Mouse (Mus musculus) hindbrain, postnatal 0 days (tissue): ENCODE results near the gene D630003M21Rik. TPM values are rescaled to one million over a fixed set of nuclear protein-coding genes. Genes with fewer than 3 reads are reported as not detected.

ENCODE experiments used
- ATAC-seq: fragments of 200-750 bp; cut with Nextera tagmentation; 2 replicates; pipeline ENCODE4 v1.8.0; 2017; ENCODE audit warnings: mild to moderate bottlenecking, moderate TSS enrichment, moderate library complexity
- DNase-seq: peaks from one replicate; pipeline ENCODE4 v3.0.0-alpha.2; 2015; ENCODE audit warnings: low spot score
- H3K27ac ChIP-seq: fragments of 300-500 bp; sonication (generic); 2 replicates; pipeline ENCODE4 v1.5.1; 2014; ENCODE audit warnings: mild to moderate bottlenecking
- H3K27me3 ChIP-seq: fragments of 300-500 bp; sonication (generic); 2 replicates; pipeline ENCODE4 v1.6.1; 2014; ENCODE audit warnings: low read length, mixed read lengths; ENCODE audit not compliant: insufficient read depth
- H3K36me3 ChIP-seq: fragments of 300-500 bp; sonication (generic); 2 replicates; pipeline ENCODE4 v1.6.1; 2014; ENCODE audit warnings: low read length, mixed read lengths; ENCODE audit not compliant: insufficient read depth
- H3K4me1 ChIP-seq: fragments of 300-500 bp; sonication (generic); 2 replicates; pipeline ENCODE4 v1.6.1; 2014; ENCODE audit warnings: antibody characterized with exemption, low read length, mixed read lengths; ENCODE audit not compliant: insufficient read depth
- H3K4me2 ChIP-seq: fragments of 300-500 bp; sonication (generic); 2 replicates; pipeline ENCODE4 v1.6.1; 2014; ENCODE audit warnings: low read depth, mild to moderate bottlenecking, low read length, moderate library complexity, mixed read lengths
- H3K4me3 ChIP-seq: fragments of 300-500 bp; sonication (generic); 2 replicates; pipeline ENCODE4 v1.5.1; 2014; ENCODE audit warnings: low read length
- H3K9ac ChIP-seq: fragments of 300-500 bp; sonication (generic); replicated peaks from 2 replicates; pipeline ENCODE4 v1.6.1; 2014; ENCODE audit warnings: mild to moderate bottlenecking, low read length, moderate library complexity, mixed read lengths
- H3K9me3 ChIP-seq: fragments of 300-500 bp; sonication (generic); 2 replicates; pipeline ENCODE4 v1.6.1; 2016; ENCODE audit warnings: low read length, mixed read lengths
- CTCF ChIP-seq: IDR thresholded peaks from 2 replicates; pipeline ENCODE4 v1.5.1; 2016; ENCODE audit warnings: antibody characterized with exemption, control low read depth, low read depth
- WGBS: fragments of 180-500 bp; shearing (Covaris S2); extraction: QIAGEN DNeasy Blood & Tissue Kit; methylation state at CpG from one replicate; pipeline ENCODE4 v1.1.7; 2014; 5-methylcytosine and 5-hydroxymethylcytosine counted together
- polyA plus RNA-seq: library from polyadenylated mRNA; unstranded; fragments of >200 nt; fragmentation: Nextera tagmentation; extraction: Ambion mirVana; gene quantifications from 2 replicates; pipeline ENCODE4 v1.2.1, GENCODE M21; 2015
- total RNA-seq: library from RNA; depleted of rRNA; stranded (reverse); fragments of >200 nt; gene quantifications from 2 replicates; pipeline ENCODE4 v1.2.3, GENCODE M21; 2014

D630003M21Rik gene
- total and polyA plus RNA-seq, 2 experiments from 2014 or later = 2.3 to 7.8 TPM

GRCm38 (mm10) chr2:158225301-158225700, 3.7 kb downstream of the D630003M21Rik start:
- Histone ChIP-seq H3K9me3 (no peaks in the 10 kb centered on the region), H3K27me3 (no peaks in the 10 kb centered on the region), H3K4me3 (no peak overlapping the region), H3K4me2 (no peak overlapping the region), H3K36me3 (no peaks in the 10 kb centered on the region), H3K9ac (no peak overlapping the region), H3K27ac (no peak overlapping the region), H3K4me1 (peaks cover 8% of the 10 kb centered on the region; the same call in 1 of the 2 replicates)
- ATAC-seq = no peak
- TF ChIP-seq CTCF = peak; percentile 42; the same call in 1 of the 2 replicates
- 60% methylated on average over 5 of the region's 5 CpGs for WGBS
- peak; percentile 69 for DNase-seq

GRCm38 (mm10) chr2:158223497-158223896, 5.5 kb downstream of the D630003M21Rik start:
- ATAC-seq (no peak), DNase-seq (no peak)
- Histone ChIP-seq H3K9ac (no peak overlapping the region), H3K4me3 (no peak overlapping the region), H3K9me3 (no peaks in the 10 kb centered on the region), H3K27ac (no peak overlapping the region), H3K27me3 (no peaks in the 10 kb centered on the region), H3K36me3 (no peaks in the 10 kb centered on the region), H3K4me1 (0 out of 2 replicates have a peak, but pooled peaks cover 3% of the 10 kb centered on the region), H3K4me2 (no peak overlapping the region)
- TF ChIP-seq CTCF = no peak
- 75% methylated on average over 3 of the region's 3 CpGs for WGBS

- Histone ChIP-seq H3K27ac (no peak overlapping the region), H3K4me2 (no peak overlapping the region), H3K4me3 (no peak overlapping the region), H3K27me3 (no peaks in the 10 kb centered on the region), H3K9ac (no peak overlapping the region), H3K36me3 (no peaks in the 10 kb centered on the region), H3K9me3 (no peaks in the 10 kb centered on the region), H3K4me1 (0 out of 2 replicates have a peak, but pooled peaks cover 3% of the 10 kb centered on the region)
- peak; percentile 47 for DNase-seq
- ATAC-seq = 0 out of 2 replicates have a peak, but pooled peaks have one; percentile 25
- 46% methylated on average over 4 of the region's 4 CpGs for WGBS
- TF ChIP-seq CTCF = no peak
These were observed 6.4 kb downstream of the D630003M21Rik start for GRCm38 (mm10) chr2:158222664-158223063.

- WGBS = 91% methylated on average over 9 of the region's 9 CpGs
- Histone ChIP-seq H3K27ac (no peak overlapping the region), H3K9me3 (no peaks in the 10 kb centered on the region), H3K4me2 (no peak overlapping the region), H3K36me3 (no peaks in the 10 kb centered on the region), H3K4me3 (no peak overlapping the region), H3K4me1 (0 out of 2 replicates have a peak, but pooled peaks cover 3% of the 10 kb centered on the region), H3K9ac (no peak overlapping the region), H3K27me3 (no peaks in the 10 kb centered on the region)
- no peak; the same call in 1 of the 2 replicates for ATAC-seq
- TF ChIP-seq CTCF = no peak
- no peak for DNase-seq
These were observed 7.5 kb downstream of the D630003M21Rik start for GRCm38 (mm10) chr2:158221446-158222084.

GRCm38 (mm10) chr2:158219562-158219961, 9.5 kb downstream of the D630003M21Rik start:
- no peak overlapping the region for H3K9ac ChIP-seq
- no peak overlapping the region for H3K27ac ChIP-seq
- no peak for TF ChIP-seq CTCF
- no peak for DNase-seq
- no peaks in the 10 kb centered on the region for H3K36me3 ChIP-seq
- H3K27me3 ChIP-seq = no peaks in the 10 kb centered on the region
- no peak overlapping the region for H3K4me2 ChIP-seq
- no peak overlapping the region for H3K4me3 ChIP-seq
- 90% methylated on average over 2 of the region's 2 CpGs for WGBS
- 0 out of 2 replicates have a peak, but pooled peaks cover 3% of the 10 kb centered on the region for H3K4me1 ChIP-seq
- ATAC-seq = no peak
- no peaks in the 10 kb centered on the region for H3K9me3 ChIP-seq

- Histone ChIP-seq H3K27me3 (no peaks in the 10 kb centered on the region), H3K4me1 (no peaks in the 10 kb centered on the region), H3K36me3 (no peaks in the 10 kb centered on the region), H3K27ac (peak overlapping the region; percentile 2; the same call in 1 of the 2 replicates), H3K9me3 (no peaks in the 10 kb centered on the region), H3K4me3 (no peak overlapping the region), H3K9ac (no peak overlapping the region), H3K4me2 (no peak overlapping the region)
- ATAC-seq (no peak), DNase-seq (no peak)
- 76% methylated on average over 8 of the region's 8 CpGs for WGBS
- no peak for TF ChIP-seq CTCF
These were observed 12.5 kb downstream of the D630003M21Rik start for GRCm38 (mm10) chr2:158216510-158216909.
